Mouse (Mus musculus) CH12.LX (cell line): ENCODE results near the gene Ccdc142. TPM values are rescaled to one million over a fixed set of nuclear protein-coding genes. Genes with fewer than 3 reads are reported as not detected.

Experiments used
- DNase-seq: peaks from one replicate; pipeline ENCODE4 v3.0.0-alpha.2; 2013; ENCODE audit errors: extremely low read depth
- H3K27ac ChIP-seq: 2 replicates; pipeline ENCODE4 v1.5.1; 2012; ENCODE audit warnings: low read depth, mild to moderate bottlenecking, control low read depth, moderate library complexity; ENCODE audit not compliant: insufficient read depth
- H3K27me3 ChIP-seq: replicated peaks from 2 replicates; pipeline ENCODE3; 2012; ENCODE audit warnings: inconsistent platforms
- H3K36me3 ChIP-seq, 2 experiments: replicated peaks in 1 of 2; 2 replicates each; pipeline versions ENCODE3 to v1.6.1; 2012; ENCODE audit warnings: inconsistent platforms in 1 of 2, low read length in 1 of 2, mild to moderate bottlenecking in 1 of 2, mixed read lengths in 1 of 2, moderate library complexity in 1 of 2; ENCODE audit not compliant: control insufficient read depth in 1 of 2, insufficient read depth in 1 of 2
- H3K4me1 ChIP-seq, 2 experiments: 2 replicates each; pipeline ENCODE4 v1.6.1; 2012; ENCODE audit warnings: inconsistent platforms in 1 of 2, moderate library complexity in 1 of 2; ENCODE audit not compliant: insufficient read depth in 2 of 2, control insufficient read depth in 1 of 2
- H3K4me2 ChIP-seq: 2 replicates; pipeline ENCODE4 v1.6.1; 2012; ENCODE audit warnings: low read depth, mild to moderate bottlenecking, control low read depth; ENCODE audit not compliant: poor library complexity, insufficient read depth, severe bottlenecking
- H3K4me3 ChIP-seq, 3 experiments: fragments of 150-350 bp in 1 of 3; sonication (generic) in 1 of 3; replicated peaks in 1 of 3; 2 replicates each; pipeline versions ENCODE3 to v1.5.1; 2011 to 2012; ENCODE audit warnings: low read depth in 2 of 3, low read length in 2 of 3, mild to moderate bottlenecking in 2 of 3, moderate library complexity in 2 of 3, control low read depth in 1 of 3, improper control_type of control experiment in 1 of 3, inconsistent platforms in 1 of 3, mixed read lengths in 1 of 3; ENCODE audit not compliant: poor library complexity in 1 of 3
- H3K79me2 ChIP-seq: replicated peaks from 2 replicates; pipeline ENCODE4 v1.6.1; 2012; ENCODE audit warnings: mild to moderate bottlenecking, moderate library complexity; ENCODE audit not compliant: control insufficient read depth, poor library complexity, insufficient read depth, severe bottlenecking; ENCODE audit errors: extremely low read depth
- H3K9ac ChIP-seq: 2 replicates; pipeline ENCODE4 v1.6.1; 2012; ENCODE audit warnings: low read depth, mild to moderate bottlenecking, control low read depth, moderate library complexity; ENCODE audit not compliant: insufficient read depth
- H3K9me3 ChIP-seq: replicated peaks from 2 replicates; pipeline ENCODE3; 2012; ENCODE audit warnings: low read length, inconsistent platforms, mixed read lengths
- CHD1 ChIP-seq: IDR thresholded peaks from 2 replicates; pipeline ENCODE4 v1.6.1; 2012; ENCODE audit warnings: low read depth, low read length, improper control_type of control experiment, inconsistent platforms
- CHD2 ChIP-seq: IDR thresholded peaks from 2 replicates; pipeline ENCODE4 v1.6.1; 2011; ENCODE audit warnings: low read length, improper control_type of control experiment
- CTCF ChIP-seq, 2 experiments: IDR thresholded peaks in 1 of 2; conservative IDR thresholded peaks in 1 of 2; 2 replicates each; pipeline ENCODE4 v1.5.1; 2011 to 2012; ENCODE audit warnings: low read depth in 2 of 2, low read length in 2 of 2, improper control_type of control experiment in 1 of 2, inconsistent platforms in 1 of 2, mild to moderate bottlenecking in 1 of 2, moderate library complexity in 1 of 2
- E2F4 ChIP-seq: IDR thresholded peaks from 2 replicates; pipeline ENCODE4 v1.6.1; 2011; ENCODE audit warnings: low read depth, low read length, improper control_type of control experiment; ENCODE audit not compliant: insufficient replicate concordance
- ELF1 ChIP-seq: IDR thresholded peaks from 2 replicates; pipeline ENCODE4 v1.6.1; 2014; ENCODE audit warnings: low read depth, mild to moderate bottlenecking, inconsistent platforms, low read length, improper control_type of control experiment
- ETS1 ChIP-seq: conservative IDR thresholded peaks from 2 replicates; pipeline ENCODE4 v1.6.1; 2012; ENCODE audit warnings: low read depth, mild to moderate bottlenecking, inconsistent platforms, low read length, improper control_type of control experiment, moderate library complexity
- HCFC1 ChIP-seq: IDR thresholded peaks from 2 replicates; pipeline ENCODE4 v1.6.1; 2012; ENCODE audit warnings: low read depth, mild to moderate bottlenecking, inconsistent platforms, low read length, improper control_type of control experiment
- IRF4 ChIP-seq: IDR thresholded peaks from 2 replicates; pipeline ENCODE4 v1.6.1; 2014; ENCODE audit warnings: low read depth, mild to moderate bottlenecking, inconsistent platforms, low read length, improper control_type of control experiment
- KAT2A ChIP-seq: IDR thresholded peaks from 2 replicates; pipeline ENCODE4 v1.6.1; 2012; ENCODE audit warnings: low read length, improper control_type of control experiment, inconsistent platforms; ENCODE audit not compliant: insufficient replicate concordance
- MAX ChIP-seq: IDR thresholded peaks from 2 replicates; pipeline ENCODE4 v1.6.1; 2011; ENCODE audit warnings: low read length, improper control_type of control experiment
- MAZ ChIP-seq: IDR thresholded peaks from 2 replicates; pipeline ENCODE4 v1.6.1; 2012; ENCODE audit warnings: low read depth, mild to moderate bottlenecking, inconsistent platforms, low read length, improper control_type of control experiment, moderate library complexity
- MEF2A ChIP-seq: IDR thresholded peaks from 2 replicates; pipeline ENCODE4 v1.6.1; 2014; ENCODE audit warnings: low read depth, mild to moderate bottlenecking, inconsistent platforms, low read length, improper control_type of control experiment, borderline replicate concordance
- MXI1 ChIP-seq: IDR thresholded peaks from 2 replicates; pipeline ENCODE4 v1.6.1; 2011; ENCODE audit warnings: mild to moderate bottlenecking, low read depth, low read length, improper control_type of control experiment
- MYC ChIP-seq: IDR thresholded peaks from 2 replicates; pipeline ENCODE4 v1.6.1; 2011; ENCODE audit warnings: low read depth, mild to moderate bottlenecking, improper control_type of control experiment, low read length
- NELFE ChIP-seq: IDR thresholded peaks from 2 replicates; pipeline ENCODE4 v1.6.1; 2011; ENCODE audit warnings: low read depth, low read length, improper control_type of control experiment
- NRF1 ChIP-seq: IDR thresholded peaks from 2 replicates; pipeline ENCODE4 v1.6.1; 2014; ENCODE audit warnings: low read depth, mild to moderate bottlenecking, inconsistent platforms, low read length, improper control_type of control experiment, moderate library complexity
- POLR2A ChIP-seq: IDR thresholded peaks from 2 replicates; pipeline ENCODE4 v1.6.1; 2011; ENCODE audit warnings: low read depth, mild to moderate bottlenecking, improper control_type of control experiment, low read length
- POLR2AphosphoS2 ChIP-seq: IDR thresholded peaks from 2 replicates; pipeline ENCODE4 v1.6.1; 2011; ENCODE audit warnings: low read depth, low read length, improper control_type of control experiment
- RAD21 ChIP-seq: IDR thresholded peaks from 2 replicates; pipeline ENCODE4 v1.6.1; 2011; ENCODE audit warnings: low read depth, mild to moderate bottlenecking, low read length, improper control_type of control experiment, moderate library complexity
- RCOR1 ChIP-seq: conservative IDR thresholded peaks from 2 replicates; pipeline ENCODE4 v1.6.1; 2012; ENCODE audit warnings: low read depth, mild to moderate bottlenecking, inconsistent platforms, low read length, improper control_type of control experiment
- SIN3A ChIP-seq: IDR thresholded peaks from 2 replicates; pipeline ENCODE4 v1.6.1; 2012; ENCODE audit warnings: low read length, improper control_type of control experiment, inconsistent platforms
- TBP ChIP-seq: conservative IDR thresholded peaks from 2 replicates; pipeline ENCODE4 v1.6.1; 2011; ENCODE audit warnings: low read depth, low read length, improper control_type of control experiment
- TCF12 ChIP-seq: IDR thresholded peaks from 2 replicates; pipeline ENCODE4 v1.6.1; 2014; ENCODE audit warnings: low read depth, mild to moderate bottlenecking, inconsistent platforms, low read length, improper control_type of control experiment
- UBTF ChIP-seq: IDR thresholded peaks from 2 replicates; pipeline ENCODE4 v1.6.1; 2012; ENCODE audit warnings: low read depth, mild to moderate bottlenecking, inconsistent platforms, low read length, improper control_type of control experiment, moderate library complexity
- USF1 ChIP-seq: IDR thresholded peaks from 2 replicates; pipeline ENCODE4 v1.6.1; 2014; ENCODE audit warnings: low read depth, mild to moderate bottlenecking, inconsistent platforms, low read length, improper control_type of control experiment
- ZKSCAN1 ChIP-seq: IDR thresholded peaks from 2 replicates; pipeline ENCODE4 v1.6.1; 2012; ENCODE audit warnings: low read depth, inconsistent platforms, low read length, improper control_type of control experiment, borderline replicate concordance
- ZMIZ1 ChIP-seq: IDR thresholded peaks from 2 replicates; pipeline ENCODE4 v1.6.1; 2012; ENCODE audit warnings: low read depth, mild to moderate bottlenecking, inconsistent platforms, low read length, improper control_type of control experiment
- dilution Hi-C: fragments of 300-500 bp; cut with MboI; formaldehyde crosslinking; loops from 2 replicates; pipeline ENCODE4 v1.14.3; 2020; ENCODE audit warnings: low sequenced_read_pairs; ENCODE audit not compliant: extremely low pct_unique_long_range_greater_than_20kb, extremely low pct_ligation_motif_present
- in situ Hi-C: fragments of 300-500 bp; cut with MboI; formaldehyde crosslinking; loops from 3 replicates; pipeline ENCODE4 v1.14.3; 2019; ENCODE audit warnings: low sequenced_read_pairs, low pct_ligation_motif_present, low pct_unique_long_range_greater_than_20kb, mixed read lengths
- polyA plus RNA-seq: library from polyadenylated mRNA; unstranded; fragments of >175 nt; gene quantifications from 2 replicates; pipeline ENCODE4 v1.2.1, GENCODE M21; 2012; ENCODE audit warnings: low read depth; ENCODE audit not compliant: insufficient read length
- total RNA-seq, 2 experiments: library from RNA; depleted of rRNA; stranded (reverse); fragments of 300-350 nt in 1 of 2; fragments of >200 nt in 1 of 2; gene quantifications; 2 replicates each; pipeline ENCODE4 v1.2.3; 2012 to 2014

The Ccdc142 gene
- total and polyA plus RNA-seq, 3 experiments, result 0.38 to 3.1 (median 1.7) TPM

- Histone ChIP-seq H3K9me3 (no peaks in the 10 kb centered on the region), H3K9ac (peak within 1 kb of the TSS; percentile 77), H3K27ac (peak within 1 kb of the TSS; percentile 83), H3K4me2 (peak within 1 kb of the TSS; percentile 80), H3K79me2 (peaks cover 15% of the 10 kb centered on the region), H3K4me3 (peak within 1 kb of the TSS; percentile 70 to 100 (median 99)), H3K36me3 (peaks cover 9 to 52% of the 10 kb centered on the region in 2 experiments), H3K27me3 (no peaks in the 10 kb centered on the region), H3K4me1 (peaks cover 8 to 40% of the 10 kb centered on the region in 2 experiments)
- TF ChIP-seq ETS1 (no peak), NELFE (peak; percentile 91), ZMIZ1 (peak; percentile 70; the same call in 1 of the 2 replicates), MYC (no peak), ZKSCAN1 (no peak), MAZ (no peak), IRF4 (peak; percentile 45), RAD21 (no peak), POLR2AphosphoS2 (peak; percentile 78; the same call in 1 of the 2 replicates), E2F4 (no peak), TBP (peak; percentile 82), POLR2A (peak; percentile 87), CHD1 (no peak), UBTF (0 out of 2 replicates have a peak, but pooled peaks have one; percentile 63), RCOR1 (no peak), CHD2 (peak; percentile 93), MAX (0 out of 2 replicates have a peak, but pooled peaks have one; percentile 14), ELF1 (peak; percentile 80), NRF1 (peak; percentile 51; the same call in 1 of the 2 replicates), SIN3A (peak; percentile 73), CTCF (conservative IDR thresholded peaks at IDR 0.05 in 1 of 2, IDR thresholded peaks at IDR 0.05 in 1 of 2; ENCODE audit: low read depth in 2 of 2, low read length in 2 of 2) (no peak), HCFC1 (peak; percentile 95), USF1 (no peak), MXI1 (peak; percentile 74; the same call in 1 of the 2 replicates), TCF12 (peak; percentile 82), KAT2A (peak; percentile 94; the same call in 1 of the 2 replicates), MEF2A (peak; percentile 45; the same call in 1 of the 2 replicates)
- in situ Hi-C loops, result no loop called here
- peak; percentile 63 for DNase-seq
- dilution Hi-C loops, result no loop called here
Measured at GRCm38 (mm10) chr6:83108762-83109668, 7.6 kb downstream of the Ccdc142 start, which contains the start of gene Mrpl53. Gene Mrpl53 (plus strand): TSS chr6:83109040.
